Mouse (Mus musculus) thymus, postnatal 4 days (tissue): ENCODE data around the gene Syt7.
A peak's percentile ranks its signal among the peaks of the same experiment; 100 is the strongest.

Source experiments
- DNase-seq: peaks from one replicate; pipeline ENCODE4 v3.0.0; 2021

The Syt7 gene

GRCm38 (mm10) chr19:10425484-10426270, 36.8 kb downstream of the Syt7 start:
- no peak for DNase-seq

- DNase-seq: no peak
Observed at GRCm38 (mm10) chr19:10426312-10426711, 37.4 kb downstream of the Syt7 start.

- DNase-seq: no peak
Observed at GRCm38 (mm10) chr19:10426793-10427192, 37.9 kb downstream of the Syt7 start.

- DNase-seq: no peak
Observed at GRCm38 (mm10) chr19:10427431-10427830, 38.5 kb downstream of the Syt7 start.

GRCm38 (mm10) chr19:10429371-10429770, 40.5 kb downstream of the Syt7 start:
- no peak for DNase-seq

- DNase-seq: no peak
Observed at GRCm38 (mm10) chr19:10431410-10431809, 42.5 kb downstream of the Syt7 start.

- no peak for DNase-seq
Observed at GRCm38 (mm10) chr19:10431841-10432240, 43.0 kb downstream of the Syt7 start.

- DNase-seq: no peak
Observed at GRCm38 (mm10) chr19:10433225-10433624, 44.3 kb downstream of the Syt7 start.

GRCm38 (mm10) chr19:10433879-10434540, 45.1 kb downstream of the Syt7 start:
- no peak for DNase-seq

GRCm38 (mm10) chr19:10434927-10435326, 46.0 kb downstream of the Syt7 start:
- DNase-seq: no peak

- peak; percentile 67 for DNase-seq
Observed at GRCm38 (mm10) chr19:10435908-10436307, 47.0 kb downstream of the Syt7 start.

GRCm38 (mm10) chr19:10436726-10437125, 47.8 kb downstream of the Syt7 start:
- DNase-seq: no peak

- DNase-seq: no peak
Observed at GRCm38 (mm10) chr19:10437521-10437920, 48.6 kb downstream of the Syt7 start.

- no peak for DNase-seq
Observed at GRCm38 (mm10) chr19:10444685-10445369, 55.9 kb downstream of the Syt7 start.

GRCm38 (mm10) chr19:10448275-10448674, 59.4 kb downstream of the Syt7 start:
- DNase-seq: no peak

- DNase-seq: no peak
Observed at GRCm38 (mm10) chr19:10449190-10449589, 60.3 kb downstream of the Syt7 start.

GRCm38 (mm10) chr19:10449708-10450107, 60.8 kb downstream of the Syt7 start:
- DNase-seq: peak; percentile 78

- no peak for DNase-seq
Observed at GRCm38 (mm10) chr19:10454718-10455436, 66.0 kb downstream of the Syt7 start.

GRCm38 (mm10) chr19:10455437-10455806, 66.5 kb downstream of the Syt7 start:
- no peak for DNase-seq

- DNase-seq: peak; percentile 81
Observed at GRCm38 (mm10) chr19:10456752-10457483, 68.0 kb downstream of the Syt7 start, which contains the start of gene Lrrc10b. Gene Lrrc10b, minus strand, starts transcription at chr19:10457473.

- peak; percentile 61 for DNase-seq
Observed at GRCm38 (mm10) chr19:10457484-10457800, 68.6 kb downstream of the Syt7 start.

- no peak for DNase-seq
Observed at GRCm38 (mm10) chr19:10458096-10458495, 69.2 kb downstream of the Syt7 start.

GRCm38 (mm10) chr19:10459907-10460306, 71.0 kb downstream of the Syt7 start:
- DNase-seq: no peak
